10 mouse cellular contexts compared by ENCODE assay signal in genomic region chr7:79467951-79468350, GRCm38 (mm10). TPM values are rescaled to one million over a fixed set of nuclear protein-coding genes. Genes with fewer than 3 reads are reported as not detected.
DNase-seq lines count a peak whose midpoint lies in the region; ATAC-seq and TF ChIP-seq lines count a peak whose summit lies in the region.
"Had no signal": no experiment of that assay in that cellular context is flagged by ENCODE, and none has a peak within 500 bp of the region (broad histone marks: within the 10 kb centered on the region; RNA-seq: fewer than 3 reads in every experiment).

No protein-coding gene starts in this region.

- ATAC-seq in heart, postnatal 0 days (ENCODE audit: insufficient read depth, low read depth) = no peak
- ATAC-seq in embryonic facial prominence, embryonic 13.5 days (ENCODE audit: insufficient number of reproducible peaks, insufficient read depth, low FRiP score, low TSS enrichment, low read depth) = no peak
- ATAC-seq in intestine, embryonic 16.5 days = no peak
- no peak for ATAC-seq in midbrain, postnatal 0 days (ENCODE audit: low FRiP score)
- ATAC-seq in inflammation-experienced regulatory T-cells, adult 6 months = no peak
- ATAC-seq in erythroblast, adult 5-6 weeks (replicated peaks; ENCODE audit: low FRiP score, poor library complexity, severe bottlenecking) = no peak

- no peak for DNase-seq in heart, postnatal 0 days (ENCODE audit: low spot score)
- no peak for DNase-seq in heart, postnatal 10 days
- DNase-seq in midbrain, postnatal 0 days (ENCODE audit: low spot score) = no peak
- DNase-seq in gastrocnemius, postnatal 10 days = no peak
- DNase-seq: adrenal gland, postnatal 14 days had no signal

- 16% methylated on average over 4 of the region's 6 CpGs for WGBS in heart, postnatal 0 days
- WGBS in embryonic facial prominence, embryonic 13.5 days = 0% methylated on average over 3 of the region's 6 CpGs
- WGBS in intestine, embryonic 16.5 days = 0% methylated on average over 2 of the region's 6 CpGs
- 17% methylated on average over 5 of the region's 6 CpGs for WGBS in midbrain, postnatal 0 days

- intact Hi-C loops in heart, postnatal 10 days (cut with DNase I) = loop anchor here (5.0 kb wide), 3 partner anchors 76 to 321 kb away; partner anchors contain the start of genes Fanci and Mfge8

- no peak overlapping the region for H3K27ac ChIP-seq in heart, postnatal 0 days (ENCODE audit: low read depth)
- H3K27ac ChIP-seq in embryonic facial prominence, embryonic 13.5 days = no peak overlapping the region
- H3K27ac ChIP-seq in intestine, embryonic 16.5 days (ENCODE audit: low read length) = no peak overlapping the region
- H3K27ac ChIP-seq in midbrain, postnatal 0 days (ENCODE audit: low read depth, low read length) = no peak overlapping the region

- TF ChIP-seq EP300 in heart, postnatal 0 days (IDR thresholded peaks at IDR 0.05; ENCODE audit: low read depth) = no peak

- no peaks in the 10 kb centered on the region for H3K27me3 ChIP-seq in heart, postnatal 0 days (ENCODE audit: control insufficient read depth, insufficient read depth, low read length)
- peaks cover 14% of the 10 kb centered on the region for H3K27me3 ChIP-seq in embryonic facial prominence, embryonic 13.5 days
- H3K27me3 ChIP-seq in intestine, embryonic 16.5 days (replicated peaks; ENCODE audit: control insufficient read depth, insufficient read depth, low read length) = no peaks in the 10 kb centered on the region
- H3K27me3 ChIP-seq in midbrain, postnatal 0 days (ENCODE audit: insufficient read depth, low read length) = no peaks in the 10 kb centered on the region
- H3K27me3 ChIP-seq: CH12.LX had no signal

- no peak overlapping the region for H3K9ac ChIP-seq in heart, postnatal 0 days (replicated peaks; ENCODE audit: low read depth, low read length)
- peak overlapping the region; percentile 54 for H3K9ac ChIP-seq in embryonic facial prominence, embryonic 13.5 days
- no peak overlapping the region for H3K9ac ChIP-seq in intestine, embryonic 16.5 days (ENCODE audit: low read depth, low read length)
- no peak overlapping the region for H3K9ac ChIP-seq in midbrain, postnatal 0 days (replicated peaks; ENCODE audit: low read length, poor library complexity, severe bottlenecking)

- TF ChIP-seq CTCF in heart, postnatal 0 days (IDR thresholded peaks at IDR 0.05; ENCODE audit: low read depth) = no peak
- no peak for TF ChIP-seq CTCF in midbrain, postnatal 0 days (IDR thresholded peaks at IDR 0.05)

- peaks cover 10% of the 10 kb centered on the region; the same call in 1 of the 2 replicates for H3K36me3 ChIP-seq in heart, postnatal 0 days (replicated peaks; ENCODE audit: control insufficient read depth, insufficient read depth, low read length)
- H3K36me3 ChIP-seq in embryonic facial prominence, embryonic 13.5 days = peaks cover 10% of the 10 kb centered on the region; the same call in 1 of the 2 replicates
- H3K36me3 ChIP-seq in intestine, embryonic 16.5 days (ENCODE audit: control insufficient read depth, insufficient read depth, low read length) = no peaks in the 10 kb centered on the region
- H3K36me3 ChIP-seq in midbrain, postnatal 0 days (ENCODE audit: insufficient read depth, low read length) = no peaks in the 10 kb centered on the region; the same call in 1 of the 2 replicates

- H3K4me3 ChIP-seq in heart, postnatal 0 days (ENCODE audit: low read depth, low read length) = no peak overlapping the region
- H3K4me3 ChIP-seq in embryonic facial prominence, embryonic 13.5 days = peak overlapping the region; percentile 86
- H3K4me3 ChIP-seq in intestine, embryonic 16.5 days (ENCODE audit: low read length) = 0 out of 2 replicates have a peak overlapping the region, but pooled peaks have one; percentile 3
- peak overlapping the region; percentile 92 for H3K4me3 ChIP-seq in midbrain, postnatal 0 days (ENCODE audit: low read depth, low read length)

- H3K4me1 ChIP-seq in heart, postnatal 0 days (ENCODE audit: control insufficient read depth, insufficient read depth) = peaks cover 26% of the 10 kb centered on the region
- peaks cover 26% of the 10 kb centered on the region for H3K4me1 ChIP-seq in embryonic facial prominence, embryonic 13.5 days
- H3K4me1 ChIP-seq in intestine, embryonic 16.5 days (ENCODE audit: control insufficient read depth, insufficient read depth, low read length) = peaks cover 17% of the 10 kb centered on the region
- peaks cover 10% of the 10 kb centered on the region; the same call in 1 of the 2 replicates for H3K4me1 ChIP-seq in midbrain, postnatal 0 days (ENCODE audit: insufficient read depth, low read length)

- peak overlapping the region; percentile 1; the same call in 1 of the 2 replicates for H3K4me2 ChIP-seq in heart, postnatal 0 days (ENCODE audit: low read depth, low read length)
- H3K4me2 ChIP-seq in embryonic facial prominence, embryonic 13.5 days = peak overlapping the region; percentile 87
- peak overlapping the region; percentile 16 for H3K4me2 ChIP-seq in intestine, embryonic 16.5 days (ENCODE audit: low read depth, low read length)
- H3K4me2 ChIP-seq in midbrain, postnatal 0 days (ENCODE audit: low read depth, low read length, poor library complexity, severe bottlenecking) = peak overlapping the region; percentile 43

- H3K9me3 ChIP-seq in heart, postnatal 0 days (replicated peaks; ENCODE audit: control insufficient read depth, low read length) = no peaks in the 10 kb centered on the region
- H3K9me3 ChIP-seq in embryonic facial prominence, embryonic 13.5 days = 0 out of 2 replicates have a peak, but pooled peaks cover 3% of the 10 kb centered on the region
- H3K9me3 ChIP-seq in intestine, embryonic 16.5 days (ENCODE audit: control insufficient read depth, low read length) = 0 out of 2 replicates have a peak, but pooled peaks cover 2% of the 10 kb centered on the region
- H3K9me3 ChIP-seq in midbrain, postnatal 0 days (ENCODE audit: low read length) = no peaks in the 10 kb centered on the region

RNA-seq across cellular contexts. Expression of gene Polg, which starts 1.8 kb away (rescaled TPM):
- 32.6 and 87.4 TPM in 2 replicates for total RNA-seq in heart, postnatal 0 days (2014; rRNA removed; ENCODE audit: low replicate concordance)
- polyA plus RNA-seq in heart, postnatal 0 days (2015; fragmentation: Nextera tagmentation; extraction: Ambion mirVana) = 15.9 and 17.1 TPM in 2 replicates
- total RNA-seq in heart, postnatal 10 days (2021) = 10 to 100 TPM; 54.5 to 64.5 TPM
- 28.8 and 33.0 TPM in 2 replicates for polyA plus RNA-seq in embryonic facial prominence, embryonic 13.5 days (2015; fragmentation: Nextera tagmentation; extraction: Ambion mirVana)
- 39.1 and 42.8 TPM in 2 replicates for polyA plus RNA-seq in intestine, embryonic 16.5 days (2015; fragmentation: Nextera tagmentation; extraction: Ambion mirVana)
- total RNA-seq in midbrain, postnatal 0 days (2014; rRNA removed) = 46.5 and 49.4 TPM in 2 replicates
- polyA plus RNA-seq in midbrain, postnatal 0 days (2015; fragmentation: Nextera tagmentation; extraction: Ambion mirVana) = 16.9 and 18.6 TPM in 2 replicates
- 10 to 100 TPM; 15.0 to 37.4 (median 27.3) TPM for polyA plus RNA-seq in inflammation-experienced regulatory T-cells, adult 6 months (2017; shearing (Covaris generic))
- total RNA-seq in gastrocnemius, postnatal 10 days (2021) = 10 to 100 TPM; 36.6 to 44.9 TPM
- total RNA-seq in erythroblast, adult 5-6 weeks (2015; ENCODE audit: low replicate concordance) = 5.2 and 18.4 TPM in 2 replicates
- total RNA-seq in erythroblast, adult 5-6 weeks (2017; ENCODE audit: low replicate concordance) = 26.6 and 27.6 TPM in 2 replicates

Comparison
In these comparisons a context has a peak if more than half of its experiments do, and no peak if none do; other contexts are left out.
1. H3K4me2 ChIP-seq: peak in every context shown above with its lines; median percentile 87 in embryonic facial prominence, embryonic 13.5 days; 43 in midbrain, postnatal 0 days; 16 in intestine, embryonic 16.5 days; 1 in heart, postnatal 0 days.